ENCODE assay signal across 31 mouse cellular contexts in the genomic region with DNA sequence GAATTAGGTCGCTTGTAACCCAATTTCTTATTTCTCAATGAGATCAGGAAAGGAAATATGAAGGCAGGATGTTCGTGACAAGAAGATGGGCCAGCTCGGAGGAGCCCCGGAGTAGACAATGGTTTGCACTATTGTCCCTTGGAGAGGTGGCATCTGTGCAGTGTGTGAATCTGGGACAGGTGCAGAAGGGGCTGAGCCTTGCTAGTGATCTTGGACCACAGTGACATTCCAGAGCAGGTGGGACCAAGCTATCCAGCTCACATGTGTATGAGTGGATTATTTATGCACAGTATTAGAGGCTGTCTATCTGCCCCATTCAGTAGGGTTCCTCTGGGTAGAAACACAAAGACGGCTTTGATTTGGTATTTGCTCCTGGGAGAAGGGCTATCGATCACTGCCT.
"Had no signal": no experiment of that assay in that cellular context is flagged by ENCODE, and none has a peak within 500 bp of the region (broad histone marks: within the 10 kb centered on the region; RNA-seq: fewer than 3 reads in every experiment).

No protein-coding gene starts in this region.

- H3K4me1 ChIP-seq: limb, embryonic 10.5 days; limb, embryonic 12.5 days; limb, embryonic 13.5 days; limb, embryonic 15.5 days; liver, embryonic 12.5 days; liver, embryonic 13.5 days; liver, embryonic 15.5 days; midbrain, embryonic 12.5 days; neural tube, embryonic 12.5 days had no signal

- H3K27ac ChIP-seq: limb, embryonic 10.5 days; limb, embryonic 12.5 days; limb, embryonic 13.5 days; limb, embryonic 15.5 days; liver, embryonic 12.5 days; liver, embryonic 13.5 days; liver, embryonic 14.5 days; liver, embryonic 15.5 days; lung, embryonic 15.5 days; macrophage; midbrain, embryonic 10.5 days; midbrain, embryonic 12.5 days; midbrain, embryonic 13.5 days; midbrain, embryonic 15.5 days; neural tube, embryonic 12.5 days had no signal

- H3K36me3 ChIP-seq: limb, embryonic 10.5 days; limb, embryonic 12.5 days; limb, embryonic 13.5 days; limb, embryonic 15.5 days; liver, embryonic 12.5 days; liver, embryonic 13.5 days; liver, embryonic 15.5 days; lung, embryonic 15.5 days; midbrain, embryonic 10.5 days; midbrain, embryonic 12.5 days; midbrain, embryonic 13.5 days; midbrain, embryonic 15.5 days; neural tube, embryonic 12.5 days had no signal

- DNase-seq: left cerebral cortex, postnatal 4 days; liver; liver, embryonic 13.5 days; liver, postnatal 0 days; lung, adult 18-20 months; lung, adult 2 months; lung, embryonic 14.5 days; lung, postnatal 10 days; lung, postnatal 14 days; lung, postnatal 36 days; lung, postnatal 4 days; midbrain, embryonic 14.5 days had no signal

- ATAC-seq: liver, embryonic 12.5 days; liver, postnatal 0 days; lung, postnatal 0 days; midbrain, embryonic 13.5 days; midbrain, embryonic 15.5 days; midbrain, embryonic 16.5 days had no signal

- H3K9me3 ChIP-seq: limb, embryonic 10.5 days; limb, embryonic 12.5 days; limb, embryonic 13.5 days; limb, embryonic 15.5 days; liver, embryonic 12.5 days; liver, embryonic 13.5 days; liver, embryonic 15.5 days; lung, embryonic 15.5 days; megakaryocyte, embryonic 14.5 days; midbrain, embryonic 10.5 days; midbrain, embryonic 12.5 days; midbrain, embryonic 13.5 days; midbrain, embryonic 15.5 days; neural tube, embryonic 12.5 days had no signal

- H3K4me2 ChIP-seq: limb, embryonic 12.5 days; limb, embryonic 13.5 days; limb, embryonic 15.5 days; liver, embryonic 11.5 days; liver, embryonic 12.5 days; liver, embryonic 13.5 days; liver, embryonic 15.5 days; lung, embryonic 14.5 days; lung, embryonic 15.5 days; midbrain, embryonic 11.5 days; midbrain, embryonic 12.5 days; midbrain, embryonic 13.5 days; midbrain, embryonic 15.5 days; neural tube, embryonic 12.5 days had no signal

- H3K27me3 ChIP-seq: limb, embryonic 12.5 days; limb, embryonic 13.5 days; limb, embryonic 15.5 days; liver, embryonic 12.5 days; liver, embryonic 13.5 days; liver, embryonic 15.5 days; lung, embryonic 15.5 days; midbrain, embryonic 12.5 days; midbrain, embryonic 13.5 days; midbrain, embryonic 15.5 days; neural tube, embryonic 12.5 days had no signal

- H3K4me3 ChIP-seq: limb, embryonic 10.5 days; limb, embryonic 12.5 days; limb, embryonic 13.5 days; limb, embryonic 15.5 days; liver, embryonic 12.5 days; liver, embryonic 13.5 days; liver, embryonic 15.5 days; lung, embryonic 15.5 days; megakaryocyte, embryonic 14.5 days; midbrain, embryonic 10.5 days; midbrain, embryonic 12.5 days; midbrain, embryonic 13.5 days; midbrain, embryonic 15.5 days; neural tube, embryonic 12.5 days had no signal

- H3K9ac ChIP-seq: limb, embryonic 12.5 days; limb, embryonic 13.5 days; limb, embryonic 15.5 days; liver, embryonic 12.5 days; liver, embryonic 13.5 days; liver, embryonic 14.5 days; liver, embryonic 15.5 days; liver, postnatal 0 days; lung, embryonic 14.5 days; lung, embryonic 15.5 days; midbrain, embryonic 12.5 days; midbrain, embryonic 13.5 days; midbrain, embryonic 15.5 days; neural tube, embryonic 12.5 days had no signal
